Mouse (Mus musculus) cerebellum, adult 11 months (tissue): ENCODE data around the gene Slc17a5.
"Not testable (repeated sequence)": the region's sequence is repeated elsewhere in the genome, so short reads cannot be mapped to it uniquely, and the experiment has no call there.

Experiments
- DNase-seq: peaks from one replicate; pipeline ENCODE4 v3.0.0; 2022

The Slc17a5 gene

DNA sequence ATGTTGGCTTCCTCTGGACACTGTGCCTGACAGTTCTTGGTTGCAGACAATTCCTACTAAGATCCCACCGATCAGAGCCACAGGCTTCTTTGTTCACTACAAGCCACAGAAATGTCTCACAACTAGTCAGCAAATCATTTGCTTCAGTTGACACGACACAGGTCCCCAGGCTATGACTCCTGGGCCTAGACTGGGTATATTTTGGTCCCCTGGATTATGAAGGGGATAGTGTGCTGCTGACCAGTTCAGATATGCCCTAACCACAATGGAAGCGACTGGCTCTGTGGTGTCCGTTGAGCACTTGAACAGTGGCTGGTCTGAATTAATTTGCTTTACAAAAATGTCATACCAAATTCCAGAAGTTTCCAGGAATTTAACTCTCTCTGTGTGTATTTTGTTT is 73.2 kb downstream of the Slc17a5 start:
- no peak for DNase-seq

GRCm38 (mm10) chr9:78513776-78514500 is 73.9 kb downstream of the Slc17a5 start:
- DNase-seq = no peak

- no peak for DNase-seq
These were observed 76.1 kb downstream of the Slc17a5 start for GRCm38 (mm10) chr9:78511705-78512104.

DNA sequence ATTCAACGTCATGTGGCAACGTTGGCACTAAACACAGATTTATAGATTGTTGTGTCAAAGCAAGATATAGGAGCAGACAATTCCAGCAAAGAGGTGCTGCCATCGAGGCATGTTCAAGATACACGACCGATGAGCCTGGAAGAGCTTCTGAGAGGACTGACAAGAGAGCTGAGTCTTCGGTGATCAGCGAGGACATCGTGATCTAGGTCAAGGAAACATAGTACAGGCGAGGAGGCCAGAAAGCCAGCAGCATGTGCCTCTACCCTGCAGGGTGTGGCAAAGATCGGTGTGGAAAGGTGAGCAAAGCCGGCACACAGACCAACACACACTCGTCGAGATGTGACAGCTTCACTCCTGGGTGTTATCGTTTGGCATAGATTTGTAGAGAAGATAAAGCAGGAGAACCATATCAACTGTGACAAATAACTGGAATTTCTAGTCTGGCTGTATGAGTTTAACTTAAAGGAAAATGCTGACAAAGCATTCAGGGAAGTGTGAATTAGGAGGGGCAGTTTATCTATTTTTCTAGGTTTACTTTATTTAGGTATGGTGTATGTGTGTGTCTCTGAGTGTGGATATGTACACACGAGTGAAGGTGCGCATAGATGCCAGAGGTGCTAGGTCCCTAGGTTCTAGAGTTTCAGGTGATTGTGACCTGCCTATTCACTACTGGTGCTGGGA is 79.6 kb downstream of the Slc17a5 start:
- DNase-seq = no peak

DNA sequence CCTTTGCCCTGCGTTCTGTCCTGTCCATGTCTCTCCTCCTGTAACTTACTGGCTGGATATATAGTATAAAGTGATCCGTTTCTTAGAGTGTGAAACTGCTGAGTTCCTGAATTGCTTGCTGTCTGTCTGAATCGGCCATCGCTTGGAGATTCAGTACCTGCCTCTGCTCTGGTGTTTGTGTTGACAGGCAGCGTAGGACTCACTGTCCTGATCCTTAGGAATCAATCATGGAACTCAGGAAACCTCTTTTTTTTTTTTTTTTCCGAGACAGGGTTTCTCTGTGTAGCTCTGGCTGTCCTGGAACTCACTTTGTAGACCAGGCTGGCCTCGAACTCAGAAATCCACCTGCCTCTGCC is 81.1 kb downstream of the Slc17a5 start:
- no peak for DNase-seq

GRCm38 (mm10) chr9:78506002-78506721 is 81.7 kb downstream of the Slc17a5 start:
- no peak for DNase-seq

DNA sequence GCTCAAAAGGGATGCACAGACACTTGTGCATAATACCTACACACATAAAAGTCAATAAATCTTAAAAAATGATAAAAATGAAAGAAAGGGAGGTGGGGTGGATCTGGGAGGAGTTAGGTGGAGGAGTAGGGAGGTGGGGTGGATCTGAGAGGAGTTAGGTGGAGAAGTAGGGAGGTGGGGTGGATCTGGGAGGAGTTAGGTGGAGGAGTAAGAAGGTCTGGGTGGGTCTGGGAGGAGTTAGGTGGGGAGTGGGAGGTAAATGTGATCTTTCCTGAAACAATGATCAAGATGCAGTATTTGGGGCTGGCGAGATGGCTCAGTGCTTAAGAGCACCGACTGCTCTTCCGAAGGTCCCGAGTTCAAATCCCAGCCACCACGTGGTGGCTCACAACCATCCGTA is 82.6 kb downstream of the Slc17a5 start:
- no peak for DNase-seq

- DNase-seq = no peak
These were observed 83.2 kb downstream of the Slc17a5 start for GRCm38 (mm10) chr9:78504679-78505078.

GRCm38 (mm10) chr9:78504133-78504532 is 83.7 kb downstream of the Slc17a5 start:
- DNase-seq = no peak

DNA sequence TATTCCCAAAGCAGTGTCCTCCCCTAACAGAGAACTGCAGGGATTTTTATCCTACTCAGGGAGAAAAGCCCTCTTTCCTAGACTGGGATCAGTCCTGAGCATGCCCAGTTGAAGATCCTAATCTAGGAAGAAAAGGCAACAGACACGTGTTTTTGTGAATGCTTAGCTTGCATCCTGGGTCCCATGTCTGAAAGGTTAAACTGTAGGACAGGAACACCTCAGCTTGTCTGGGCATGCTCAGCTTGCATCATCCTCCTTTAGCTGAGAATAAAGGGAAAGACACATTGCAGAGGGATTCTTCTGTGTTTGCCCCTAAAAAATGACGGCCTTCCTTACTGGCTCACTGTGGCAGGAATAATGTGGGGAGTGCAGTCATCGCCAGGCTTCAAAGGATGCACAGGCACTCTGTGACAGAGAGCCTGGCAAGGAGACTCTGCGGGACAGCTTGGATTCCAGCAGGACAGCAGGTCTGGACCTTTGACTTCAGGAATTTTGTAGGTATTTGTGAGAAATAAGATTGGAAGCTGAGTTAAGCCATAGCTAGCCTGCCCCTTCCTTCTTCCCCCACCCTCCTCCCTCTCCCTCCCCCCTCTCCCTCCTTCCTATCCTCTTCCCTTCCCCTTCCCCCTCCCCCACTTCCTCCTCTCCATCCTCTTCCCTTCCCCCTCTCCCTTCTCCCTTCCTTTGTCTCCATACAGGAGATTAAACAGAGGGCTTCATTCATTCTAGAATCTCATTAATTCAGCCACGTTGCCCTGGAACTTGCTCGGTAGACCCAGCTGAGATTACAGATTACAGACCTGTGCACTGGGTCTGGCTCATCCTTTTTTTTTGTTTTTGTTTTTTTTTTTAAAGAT is 84.4 kb downstream of the Slc17a5 start:
- no peak for DNase-seq

GRCm38 (mm10) chr9:78501284-78501683 is 86.6 kb downstream of the Slc17a5 start:
- DNase-seq = no peak

- no peak for DNase-seq
These were observed 87.5 kb downstream of the Slc17a5 start for GRCm38 (mm10) chr9:78500386-78500785.

GRCm38 (mm10) chr9:78493171-78493570 is 94.7 kb downstream of the Slc17a5 start:
- DNase-seq = no peak

GRCm38 (mm10) chr9:78492254-78492653 is 95.6 kb downstream of the Slc17a5 start:
- no peak for DNase-seq

DNA sequence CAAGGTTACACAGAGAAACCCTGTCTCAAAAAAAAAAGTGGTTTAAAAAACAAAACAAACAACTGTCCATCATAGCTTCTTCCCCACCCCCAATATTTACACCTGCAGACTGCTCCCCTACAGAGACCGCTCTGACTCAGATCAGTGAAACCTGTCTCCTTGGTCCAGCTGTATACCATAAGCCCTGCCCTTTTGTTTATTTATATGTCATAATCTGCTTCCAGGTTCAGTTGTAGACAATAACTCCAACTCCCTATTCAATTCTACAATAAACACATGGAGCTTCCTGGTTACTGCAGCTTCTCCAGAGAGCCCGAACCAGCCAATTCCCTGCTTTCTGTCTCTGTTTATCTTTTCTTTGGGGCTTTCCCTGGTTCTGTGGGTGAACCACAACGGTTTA is 96.7 kb downstream of the Slc17a5 start:
- no peak for DNase-seq

DNA sequence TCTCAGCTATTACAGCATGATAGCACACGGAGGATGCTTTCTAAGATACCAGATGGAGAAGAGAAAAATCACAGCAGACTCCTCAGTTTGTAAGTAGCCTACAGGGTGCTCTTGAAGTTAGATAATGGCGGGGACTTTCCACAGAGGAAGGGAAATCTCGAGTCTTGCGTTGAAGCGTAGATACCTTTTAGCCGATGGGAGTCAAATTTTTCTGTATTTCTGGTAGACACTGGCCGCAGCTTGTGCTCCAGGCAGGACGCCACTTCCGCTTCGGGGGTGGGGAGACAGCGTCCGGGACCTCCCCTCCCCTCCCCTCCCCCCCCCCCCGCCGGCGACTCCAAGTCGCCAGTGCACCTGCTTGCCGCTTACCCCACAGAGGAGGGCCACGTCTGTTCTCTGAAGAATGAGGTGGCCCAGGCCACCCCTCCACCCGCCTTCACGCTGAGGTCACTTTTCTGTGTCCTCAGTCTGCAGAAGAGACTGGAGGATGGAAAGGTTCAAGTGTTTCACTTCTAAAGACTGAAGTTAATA is 98.9 kb downstream of the Slc17a5 start, which contains the start of gene Eef1a1:
Gene Eef1a1, minus strand, starts transcription at position 262 of the 531 bp plus-strand sequence.
- peak; percentile 40 for DNase-seq

- not testable (repeated sequence) for DNase-seq
These were observed 99.8 kb downstream of the Slc17a5 start for GRCm38 (mm10) chr9:78488021-78488420.
